Mouse (Mus musculus): Measurements from ENCODE around the gene Ucn2.

Ucn2 gene

GRCm38 (mm10) chr9:108992620-108993361 is 7.0 kb downstream of the Ucn2 start:
- no peak for DNase-seq

- DNase-seq: no peak
Measured at GRCm38 (mm10) chr9:108996411-108996810, 10.6 kb downstream of the Ucn2 start.

- DNase-seq: no peak
Measured at GRCm38 (mm10) chr9:108998287-108999166, 12.7 kb downstream of the Ucn2 start.

GRCm38 (mm10) chr9:108999167-108999526 is 13.3 kb downstream of the Ucn2 start:
- DNase-seq: no peak

- DNase-seq: peak; percentile 75
Measured at GRCm38 (mm10) chr9:109000726-109001125, 14.9 kb downstream of the Ucn2 start.

- DNase-seq: peak; percentile 51
Measured at GRCm38 (mm10) chr9:109003201-109003600, 17.4 kb downstream of the Ucn2 start.

GRCm38 (mm10) chr9:109007025-109007780 is 21.4 kb downstream of the Ucn2 start:
- DNase-seq: no peak

- no peak for DNase-seq
Measured at GRCm38 (mm10) chr9:109008081-109008480, 22.3 kb downstream of the Ucn2 start.

GRCm38 (mm10) chr9:109008994-109009635 is 23.3 kb downstream of the Ucn2 start:
- DNase-seq: no peak

GRCm38 (mm10) chr9:109009636-109010315 is 24.0 kb downstream of the Ucn2 start:
- no peak for DNase-seq

- no peak for DNase-seq
Measured at GRCm38 (mm10) chr9:109010316-109010690, 24.5 kb downstream of the Ucn2 start.

- no peak for DNase-seq
Measured at GRCm38 (mm10) chr9:109015397-109015796, 29.6 kb downstream of the Ucn2 start.

- no peak for DNase-seq
Measured at GRCm38 (mm10) chr9:109016973-109017604, 31.3 kb downstream of the Ucn2 start.

GRCm38 (mm10) chr9:109021428-109021827 is 35.6 kb downstream of the Ucn2 start:
- no peak for DNase-seq

GRCm38 (mm10) chr9:109022866-109023685 is 37.3 kb downstream of the Ucn2 start:
- peak; percentile 2 for DNase-seq

- peak; percentile 22 for DNase-seq
Measured at GRCm38 (mm10) chr9:109027521-109027920, 41.7 kb downstream of the Ucn2 start.

GRCm38 (mm10) chr9:109028421-109028820 is 42.6 kb downstream of the Ucn2 start:
- DNase-seq: no peak

- DNase-seq: no peak
Measured at GRCm38 (mm10) chr9:109028919-109029318, 43.1 kb downstream of the Ucn2 start.

GRCm38 (mm10) chr9:109030312-109030711 is 44.5 kb downstream of the Ucn2 start:
- DNase-seq: no peak

- DNase-seq: no peak
Measured at GRCm38 (mm10) chr9:109031001-109031400, 45.2 kb downstream of the Ucn2 start.

- no peak for DNase-seq
Measured at GRCm38 (mm10) chr9:109031686-109032085, 45.9 kb downstream of the Ucn2 start.

Data from lung, postnatal 10 days (tissue).